Comparison of ENCODE assay signal across 22 mouse cellular contexts in genomic region chr6:146491680-146492079, GRCm38 (mm10). TPM values are rescaled to one million over a fixed set of nuclear protein-coding genes. Genes with fewer than 3 reads are reported as not detected.
DNase-seq lines count a peak whose midpoint lies in the region; ATAC-seq and TF ChIP-seq lines count a peak whose summit lies in the region.
"Had no signal": no experiment of that assay in that cellular context is flagged by ENCODE, and none has a peak within 500 bp of the region (broad histone marks: within the 10 kb centered on the region; RNA-seq: fewer than 3 reads in every experiment).

No protein-coding gene starts in this region.

- H3K4me3 ChIP-seq in kidney, adult 2 months (ENCODE audit: insufficient read depth, low read depth, low read length), result no peak overlapping the region
- no peak overlapping the region for H3K4me3 ChIP-seq in kidney, embryonic 15.5 days (replicated peaks)
- H3K4me3 ChIP-seq in liver, postnatal 0 days (ENCODE audit: low read depth, low read length), result no peak overlapping the region
- H3K4me3 ChIP-seq: embryonic facial prominence, embryonic 12.5 days; embryonic facial prominence, embryonic 15.5 days; gastrocnemius, adult 2 months had no signal

- no peak overlapping the region for H3K4me2 ChIP-seq in kidney, embryonic 15.5 days
- H3K4me2 ChIP-seq in liver, postnatal 0 days (ENCODE audit: low read depth, low read length), result no peak overlapping the region
- H3K4me2 ChIP-seq: embryonic facial prominence, embryonic 12.5 days; embryonic facial prominence, embryonic 15.5 days; heart, embryonic 11.5 days had no signal

- ATAC-seq in kidney, embryonic 15.5 days (replicated peaks; ENCODE audit: low FRiP score), result no peak
- ATAC-seq in liver, postnatal 0 days, result 0 out of 2 replicates have a peak, but pooled peaks have one; percentile 8
- ATAC-seq: CD4-positive, CD25-positive, alpha-beta regulatory T cell, adult 4 months; forebrain, embryonic 14.5 days; forebrain, postnatal 0 days had no signal

- no peak overlapping the region for H3K9ac ChIP-seq in kidney, embryonic 15.5 days
- H3K9ac ChIP-seq in liver, postnatal 0 days (replicated peaks), result no peak overlapping the region
- H3K9ac ChIP-seq: embryonic facial prominence, embryonic 12.5 days; embryonic facial prominence, embryonic 15.5 days; forebrain, postnatal 0 days had no signal

- peaks cover 46% of the 10 kb centered on the region for H3K4me1 ChIP-seq in kidney, adult 2 months (ENCODE audit: control insufficient read depth, insufficient read depth, low read length)
- H3K4me1 ChIP-seq in kidney, embryonic 15.5 days, result peaks cover 4% of the 10 kb centered on the region; the same call in 1 of the 2 replicates
- peaks cover 36% of the 10 kb centered on the region for H3K4me1 ChIP-seq in liver, postnatal 0 days (ENCODE audit: insufficient read depth)
- H3K4me1 ChIP-seq: embryonic facial prominence, embryonic 12.5 days; embryonic facial prominence, embryonic 15.5 days had no signal

- H3K27me3 ChIP-seq in kidney, adult 2 months (replicated peaks; ENCODE audit: control insufficient read depth, insufficient read depth, low read length), result no peaks in the 10 kb centered on the region
- no peaks in the 10 kb centered on the region for H3K27me3 ChIP-seq in kidney, embryonic 15.5 days
- H3K27me3 ChIP-seq in liver, postnatal 0 days (ENCODE audit: insufficient read depth, low read length), result no peaks in the 10 kb centered on the region
- H3K27me3 ChIP-seq: embryonic facial prominence, embryonic 12.5 days; embryonic facial prominence, embryonic 15.5 days had no signal

- H3K36me3 ChIP-seq in kidney, adult 2 months (ENCODE audit: control insufficient read depth, insufficient read depth, low read length), result no peaks in the 10 kb centered on the region
- no peaks in the 10 kb centered on the region for H3K36me3 ChIP-seq in kidney, embryonic 15.5 days
- no peaks in the 10 kb centered on the region for H3K36me3 ChIP-seq in liver, postnatal 0 days (replicated peaks; ENCODE audit: insufficient read depth, low read length)
- H3K36me3 ChIP-seq: embryonic facial prominence, embryonic 12.5 days; embryonic facial prominence, embryonic 15.5 days had no signal

- TF ChIP-seq EP300 in liver, postnatal 0 days (IDR thresholded peaks at IDR 0.05; ENCODE audit: low read depth), result 0 out of 2 replicates have a peak, but pooled peaks have one; percentile 24

- no peak for TF ChIP-seq POLR2A in kidney, adult 2 months (IDR thresholded peaks at IDR 0.05; ENCODE audit: low read depth, low read length)

- H3K27ac ChIP-seq in kidney, adult 2 months (ENCODE audit: insufficient read depth, low read depth, low read length), result peak overlapping the region; percentile 93
- no peak overlapping the region for H3K27ac ChIP-seq in kidney, embryonic 15.5 days
- H3K27ac ChIP-seq in liver, postnatal 0 days (ENCODE audit: low read depth), result peak overlapping the region; percentile 45
- H3K27ac ChIP-seq: embryonic facial prominence, embryonic 12.5 days; embryonic facial prominence, embryonic 15.5 days; gastrocnemius, adult 2 months had no signal

- H3K9me3 ChIP-seq in kidney, embryonic 15.5 days (replicated peaks), result no peaks in the 10 kb centered on the region
- H3K9me3 ChIP-seq in liver, postnatal 0 days (ENCODE audit: low read length), result no peaks in the 10 kb centered on the region
- H3K9me3 ChIP-seq: embryonic facial prominence, embryonic 12.5 days; embryonic facial prominence, embryonic 15.5 days had no signal

- DNase-seq in kidney, adult 2 months, result peak; percentile 83
- DNase-seq in kidney, postnatal 10 days, result no peak
- DNase-seq in kidney, postnatal 14 days, result peak; percentile 51
- DNase-seq in liver, postnatal 0 days, result no peak
- no peak for DNase-seq in liver
- peak; percentile 19 to 74 for DNase-seq in kidney, postnatal 36 days
- DNase-seq in left cerebral cortex, adult 9 months (ENCODE audit: low spot score in 2 of 2), result no peak
- DNase-seq: adrenal gland, adult 2 months; adrenal gland, postnatal 14 days; cerebellum, adult 11 months; cerebellum, adult 2 months; cerebellum, adult 9-11 months; cerebellum, postnatal 25 days; forebrain, postnatal 0 days; gastrocnemius, adult 2 months; gastrocnemius, postnatal 14 days had no signal

- WGBS in kidney, adult 2 months, result 26% methylated on average over 2 of the region's 2 CpGs
- 64% methylated on average over 2 of the region's 2 CpGs for WGBS in kidney, embryonic 15.5 days
- WGBS in liver, postnatal 0 days (ENCODE audit: insufficient replicate concordance), result 55% methylated on average over 2 of the region's 2 CpGs

- no peak for TF ChIP-seq CTCF in kidney, adult 2 months (conservative IDR thresholded peaks at IDR 0.05; ENCODE audit: insufficient read depth, insufficient read length, low read depth, low read length)
- no peak for TF ChIP-seq CTCF in liver, postnatal 0 days (IDR thresholded peaks at IDR 0.05; ENCODE audit: low read depth)

RNA-seq across cellular contexts. Expression of gene Itpr2, which starts 10.3 kb away (rescaled TPM):
- 31.9 and 35.8 TPM in 2 replicates for polyA plus RNA-seq in kidney, adult 2 months (2012; rRNA removed)
- polyA plus RNA-seq in kidney, embryonic 15.5 days (2015; fragmentation: Nextera tagmentation; extraction: Ambion mirVana), result 11.6 and 15.0 TPM in 2 replicates
- 13.8 and 15.2 TPM in 2 replicates for polyA plus RNA-seq in liver, postnatal 0 days (2015; fragmentation: Nextera tagmentation; extraction: Ambion mirVana)

Comparison
In these comparisons a context has a peak if more than half of its experiments do, and no peak if none do; other contexts are left out.
1. DNase-seq: peak in kidney, adult 2 months (single experiment), kidney, postnatal 14 days (single experiment) and kidney, postnatal 36 days (2 of 2); none in kidney, postnatal 10 days (single experiment), liver, postnatal 0 days (single experiment), liver (single experiment) and left cerebral cortex, adult 9 months (0 of 2).